Mouse (Mus musculus) A20 (cell line): Measurements from ENCODE around the gene Ugt2b37.
"Not testable (repeated sequence)": the region's sequence is repeated elsewhere in the genome, so short reads cannot be mapped to it uniquely, and the experiment has no call there.

Experiments used
- DNase-seq: peaks from one replicate; pipeline ENCODE4 v3.0.0-alpha.2; 2011; ENCODE audit warnings: low read depth, low spot score

The Ugt2b37 gene

GRCm38 (mm10) chr5:87254676-87255075, at the start of gene Ugt2b37:
Gene Ugt2b37, minus strand, starts transcription at chr5:87254804.
- DNase-seq, result not testable (repeated sequence)

GRCm38 (mm10) chr5:87286180-87286579, 31.6 kb upstream of the Ugt2b37 start:
- not testable (repeated sequence) for DNase-seq

GRCm38 (mm10) chr5:87275986-87276385, 21.4 kb upstream of the Ugt2b37 start:
- not testable (repeated sequence) for DNase-seq

- no peak for DNase-seq
These were observed 21.0 kb upstream of the Ugt2b37 start for GRCm38 (mm10) chr5:87275581-87275980.

- no peak for DNase-seq
These were observed 1.2 kb upstream of the Ugt2b37 start for GRCm38 (mm10) chr5:87255831-87256230.

- not testable (repeated sequence) for DNase-seq
These were observed 12.5 kb downstream of the Ugt2b37 start for GRCm38 (mm10) chr5:87242140-87242539.

- not testable (repeated sequence) for DNase-seq
These were observed 58.2 kb downstream of the Ugt2b37 start for GRCm38 (mm10) chr5:87196430-87196829.
